Mouse (Mus musculus) lung, postnatal 14 days (tissue): ENCODE measurements around the gene Sox12.
"Not testable (repeated sequence)": the region's sequence is repeated elsewhere in the genome, so short reads cannot be mapped to it uniquely, and the experiment has no call there.

Experiments
- DNase-seq: peaks from one replicate; pipeline ENCODE4 v3.0.0; 2021

The Sox12 gene

GRCm38 (mm10) chr2:152397680-152398435, at the start of gene Sox12:
Sox12 (minus strand) TSS chr2:152398063.
- DNase-seq: peak; percentile 99

DNA sequence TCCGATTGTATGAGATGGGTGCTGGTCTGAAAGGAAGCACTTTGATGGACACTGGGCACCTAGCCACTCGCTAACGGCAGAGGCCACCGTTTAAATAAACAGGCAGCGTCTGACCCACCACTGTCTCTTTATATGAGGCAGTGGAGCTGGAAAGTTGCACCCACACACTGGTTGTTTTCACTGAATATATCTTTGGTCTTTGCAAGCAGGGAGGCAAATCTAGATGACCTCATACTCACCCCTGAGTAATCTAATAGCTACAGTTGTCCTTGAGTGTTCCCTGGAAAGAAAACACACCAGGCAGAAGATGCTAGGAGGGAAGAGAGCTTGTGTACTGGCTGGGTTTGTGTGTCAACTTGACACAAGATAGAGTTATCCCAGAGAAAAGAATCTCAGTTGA, 49.6 kb upstream of the Sox12 start:
- no peak for DNase-seq

GRCm38 (mm10) chr2:152446642-152447041, 48.8 kb upstream of the Sox12 start:
- no peak for DNase-seq

- DNase-seq: no peak
These were observed 45.4 kb upstream of the Sox12 start for GRCm38 (mm10) chr2:152443281-152443680.

DNA sequence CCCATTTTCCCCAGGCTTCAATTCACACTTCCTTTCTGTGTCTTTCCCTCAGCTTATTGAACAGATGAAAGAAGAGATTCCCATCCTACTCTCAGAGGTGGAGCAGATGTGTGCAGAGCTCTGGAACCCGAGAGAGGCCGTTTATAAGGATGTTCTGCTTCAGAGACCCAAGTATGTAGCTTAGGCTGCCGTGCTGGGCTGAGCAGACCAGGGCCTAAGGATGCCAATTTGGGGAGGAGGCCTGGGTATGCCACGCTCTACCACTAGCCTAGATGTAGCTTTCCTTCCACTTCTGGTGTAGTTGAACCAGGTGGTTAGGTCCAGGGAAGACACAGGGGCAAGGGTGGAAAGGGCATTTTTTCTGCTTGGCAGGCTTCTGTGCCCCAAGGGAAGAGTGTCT, 44.5 kb upstream of the Sox12 start:
- DNase-seq: no peak

DNA sequence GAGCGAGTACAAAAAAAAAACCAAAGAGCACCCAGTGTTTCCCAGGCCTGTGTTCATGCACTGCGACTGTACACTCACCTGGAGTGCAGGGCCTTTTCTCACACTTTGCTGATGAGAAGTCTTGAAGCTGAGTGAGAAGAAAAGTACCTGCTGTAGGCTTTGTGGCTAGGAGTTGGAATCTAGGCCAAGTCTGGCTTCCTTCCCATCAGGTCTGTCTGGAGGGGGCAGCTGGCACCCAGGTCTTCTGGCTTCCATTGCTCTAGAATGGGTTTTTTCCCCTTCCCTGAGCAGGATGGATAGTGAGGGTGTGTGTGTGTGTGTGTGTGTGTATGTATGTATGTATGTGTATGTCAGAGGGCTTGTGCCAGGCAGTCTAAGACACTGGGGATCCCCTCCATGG, 42.0 kb upstream of the Sox12 start:
- DNase-seq: no peak

DNA sequence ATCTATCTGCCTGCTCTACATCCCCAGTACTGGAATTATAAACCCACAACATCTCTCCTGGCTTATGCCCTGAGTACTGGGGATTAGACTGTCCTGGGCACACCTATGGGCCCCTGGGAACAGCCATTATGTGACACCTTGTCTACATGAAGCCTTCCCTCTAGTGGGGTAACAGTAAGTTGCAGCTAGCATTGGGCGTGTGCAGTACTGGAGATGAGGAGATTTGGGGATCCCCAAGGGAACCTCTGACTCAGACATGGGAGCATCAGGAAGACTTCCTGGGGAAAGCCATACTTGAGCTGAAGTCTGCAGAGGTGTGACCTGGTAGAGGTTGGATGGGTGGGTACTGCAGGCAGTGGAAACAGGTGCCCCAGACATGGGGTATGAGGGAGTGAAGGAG, 41.1 kb upstream of the Sox12 start:
- no peak for DNase-seq

DNA sequence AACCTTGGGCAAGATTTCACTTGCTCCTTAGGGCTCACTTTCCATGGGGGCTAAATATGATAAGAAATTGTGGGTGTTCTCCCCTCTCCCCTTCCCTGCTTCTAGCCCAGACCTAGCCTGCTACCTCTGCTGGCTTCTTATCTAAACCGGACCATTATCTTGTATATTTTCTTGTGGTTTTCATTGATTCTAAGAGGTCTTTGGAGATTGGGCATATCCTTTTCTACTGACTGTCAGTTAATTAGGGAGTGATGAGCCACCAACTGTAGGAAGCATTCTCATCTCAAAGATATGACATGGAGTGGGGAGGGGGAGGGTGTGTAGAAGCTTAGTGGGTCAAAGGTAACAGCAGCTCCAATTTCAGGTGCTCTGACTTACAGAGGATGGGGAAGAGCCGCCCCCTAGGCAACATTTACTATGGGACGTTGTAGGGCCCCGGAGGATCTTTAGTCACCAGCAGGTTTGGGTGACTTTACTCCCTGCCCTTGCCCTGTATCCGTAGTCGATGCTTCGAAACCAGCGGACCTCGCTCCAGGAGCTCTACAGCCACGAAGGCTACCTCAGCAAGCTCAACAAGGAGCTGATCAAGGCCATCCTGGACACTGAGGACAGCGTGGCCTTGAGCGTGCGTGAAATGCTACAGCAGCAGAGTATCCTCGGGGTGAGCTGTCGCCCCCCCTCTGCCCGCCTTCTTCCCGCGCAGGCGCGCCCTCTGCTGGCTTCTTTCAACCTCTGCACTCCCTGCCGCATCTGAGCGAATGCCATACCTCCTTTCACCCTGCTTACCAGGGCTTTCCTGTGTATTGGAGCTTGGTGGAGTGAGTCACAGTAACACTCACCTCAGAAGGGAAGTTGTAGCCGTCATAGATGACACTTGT, 39.4 kb upstream of the Sox12 start:
- peak; percentile 89 for DNase-seq

DNA sequence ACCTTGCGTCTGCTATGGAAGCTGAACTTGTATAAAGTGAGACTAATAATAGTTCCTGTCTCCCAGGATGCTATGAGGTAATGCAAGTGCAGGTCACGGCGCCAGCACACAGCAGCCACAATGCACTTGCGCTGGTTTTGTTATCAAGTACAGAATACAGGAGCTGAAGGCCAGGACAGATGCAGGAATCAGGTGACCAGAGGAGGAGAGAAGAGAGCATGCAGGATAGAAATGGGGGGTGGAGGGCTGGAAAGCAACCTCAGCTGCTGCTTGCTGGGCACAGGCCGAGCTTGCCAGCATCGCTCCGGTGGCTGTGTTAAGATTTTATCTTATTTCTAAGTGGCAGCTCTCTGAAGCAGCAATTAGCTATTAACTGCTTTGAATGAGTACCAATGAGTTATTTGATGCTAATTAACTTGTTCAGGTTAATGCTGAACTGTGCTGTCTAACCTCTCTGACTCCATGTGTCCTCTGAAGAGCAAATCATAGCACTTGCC, 38.6 kb upstream of the Sox12 start:
- DNase-seq: no peak

- not testable (repeated sequence) for DNase-seq
These were observed 30.6 kb upstream of the Sox12 start for GRCm38 (mm10) chr2:152428481-152428880.

- DNase-seq: no peak
These were observed 29.6 kb upstream of the Sox12 start for GRCm38 (mm10) chr2:152427493-152427892.

- DNase-seq: no peak
These were observed 17.9 kb upstream of the Sox12 start for GRCm38 (mm10) chr2:152415786-152416185.

DNA sequence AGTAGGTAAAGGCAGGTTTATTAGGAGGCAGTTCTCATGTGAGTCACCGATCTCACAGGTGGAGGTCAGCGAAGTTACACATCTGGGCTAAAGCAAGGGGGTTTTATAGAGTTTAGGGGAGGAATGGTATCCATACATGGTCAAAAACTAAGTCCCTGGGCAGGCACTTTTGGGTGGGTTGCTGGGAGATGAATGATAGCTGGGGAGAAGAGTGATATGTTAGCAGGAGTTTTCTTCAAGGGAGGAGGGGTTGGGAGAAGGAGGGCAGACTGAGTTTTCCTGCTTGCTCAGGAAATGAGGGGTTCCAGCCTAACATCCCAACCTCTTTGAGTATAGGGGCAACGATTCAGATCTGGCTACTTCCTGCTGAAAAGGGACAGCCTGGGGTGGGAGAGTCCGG, 17.4 kb upstream of the Sox12 start, which contains the start of gene 6820408C15Rik:
Gene 6820408C15Rik (plus strand): TSS at position 301 of the 400 bp plus-strand sequence.
- DNase-seq: no peak

DNA sequence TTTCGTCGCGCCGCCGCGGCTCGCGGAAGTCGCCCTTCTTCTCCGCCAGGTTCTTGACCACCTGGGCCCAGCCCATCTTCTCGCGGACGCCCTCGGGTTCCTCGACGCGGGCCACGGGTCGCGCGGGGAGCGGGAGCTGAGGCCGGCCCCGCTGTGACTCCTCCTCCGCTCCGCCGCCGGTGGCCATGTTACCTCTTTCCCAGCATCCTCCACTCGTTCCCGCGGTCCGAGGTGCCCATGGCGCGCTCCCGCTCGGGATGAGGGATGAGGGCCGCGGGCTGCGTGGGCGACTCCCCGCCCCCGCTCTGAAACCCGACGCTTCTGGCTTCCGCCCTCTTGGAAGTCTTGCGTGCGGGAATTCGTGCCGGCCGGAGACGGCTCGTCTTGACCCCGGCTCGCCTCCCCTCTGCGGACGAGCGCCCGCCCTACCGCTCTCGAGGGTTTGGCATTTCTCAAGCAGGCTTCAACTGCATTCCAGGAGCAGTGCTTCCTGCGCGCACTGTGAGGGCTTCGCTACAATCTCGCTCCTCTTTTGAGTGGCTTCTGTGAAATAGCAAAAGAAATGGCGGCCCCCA, 16.8 kb upstream of the Sox12 start, which contains the start of gene Zcchc3:
Gene Zcchc3 (minus strand): TSS at position 437 of the 575 bp plus-strand sequence.
- peak; percentile 85 for DNase-seq

- peak; percentile 23 for DNase-seq
These were observed 16.1 kb upstream of the Sox12 start for GRCm38 (mm10) chr2:152413765-152414584.

DNA sequence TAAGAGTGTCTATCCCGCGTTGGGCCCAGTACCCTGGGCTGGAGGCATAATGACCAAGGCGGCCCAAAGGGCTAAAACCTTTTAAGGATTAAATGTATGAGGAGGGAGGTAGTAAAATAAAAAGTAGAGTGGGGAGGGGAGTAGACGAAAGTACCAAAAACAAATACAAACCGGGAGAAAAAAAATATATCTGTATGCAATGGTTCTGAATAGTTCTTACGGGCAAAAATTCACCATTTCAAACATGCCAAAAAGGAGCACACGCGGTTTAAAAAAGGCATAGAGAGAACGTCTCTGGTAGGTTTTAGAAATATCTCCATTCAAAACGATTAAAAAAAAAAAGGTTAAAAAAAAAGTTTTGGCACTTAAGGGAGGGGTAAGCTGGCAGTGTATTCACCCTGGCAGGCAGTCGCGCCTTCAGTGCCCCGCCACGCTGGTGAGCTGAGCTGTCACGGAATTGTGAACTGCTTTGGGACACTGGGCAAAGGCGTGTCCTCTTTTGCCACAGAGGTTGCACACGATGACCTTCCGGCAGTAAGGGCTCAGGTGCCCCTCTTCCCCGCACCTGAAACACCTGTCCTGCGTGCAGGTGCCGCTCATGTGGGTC, 15.4 kb upstream of the Sox12 start:
- DNase-seq: no peak

GRCm38 (mm10) chr2:152412526-152413157, 14.8 kb upstream of the Sox12 start:
- DNase-seq: no peak

DNA sequence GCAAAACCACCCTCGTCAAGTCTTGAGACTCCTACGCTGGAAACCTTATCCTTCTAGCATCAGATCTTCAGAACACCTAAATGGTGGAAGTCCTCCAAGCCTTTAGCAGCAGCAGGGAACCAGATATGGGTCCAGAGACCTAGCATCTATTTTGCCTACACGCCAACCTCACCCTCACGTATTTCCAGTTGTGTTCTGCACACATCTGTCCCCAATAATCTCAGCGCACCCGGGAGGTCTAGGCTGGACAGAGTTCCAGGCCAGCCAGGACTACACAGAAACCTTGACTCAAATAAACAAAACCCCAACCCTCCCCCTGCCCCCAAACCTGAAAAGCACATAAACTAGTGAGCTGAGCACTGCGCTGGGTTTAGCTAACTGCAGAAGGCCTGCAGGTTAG, 13.6 kb upstream of the Sox12 start:
- DNase-seq: no peak

- peak; percentile 79 for DNase-seq
These were observed 13.1 kb upstream of the Sox12 start for GRCm38 (mm10) chr2:152410971-152411371.

DNA sequence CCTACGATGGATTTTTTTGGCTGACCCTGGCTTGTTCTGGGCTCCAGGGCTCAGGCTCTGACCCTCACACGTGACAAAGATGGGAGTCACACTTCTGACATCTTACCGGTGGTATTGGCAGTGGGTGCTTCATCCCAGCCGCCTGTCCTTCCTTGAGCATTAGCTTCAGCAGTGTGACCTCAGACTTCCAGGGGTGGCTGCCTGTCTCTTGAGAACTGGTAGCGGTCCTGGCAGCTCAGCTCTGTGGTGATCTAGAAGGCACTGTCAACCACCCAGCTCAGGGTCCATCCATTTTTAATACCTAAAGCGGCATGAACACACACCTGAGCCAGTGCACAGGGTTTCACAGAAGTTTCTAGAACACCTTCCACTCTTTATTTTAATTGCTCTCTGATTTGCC, 11.9 kb upstream of the Sox12 start:
- DNase-seq: no peak

DNA sequence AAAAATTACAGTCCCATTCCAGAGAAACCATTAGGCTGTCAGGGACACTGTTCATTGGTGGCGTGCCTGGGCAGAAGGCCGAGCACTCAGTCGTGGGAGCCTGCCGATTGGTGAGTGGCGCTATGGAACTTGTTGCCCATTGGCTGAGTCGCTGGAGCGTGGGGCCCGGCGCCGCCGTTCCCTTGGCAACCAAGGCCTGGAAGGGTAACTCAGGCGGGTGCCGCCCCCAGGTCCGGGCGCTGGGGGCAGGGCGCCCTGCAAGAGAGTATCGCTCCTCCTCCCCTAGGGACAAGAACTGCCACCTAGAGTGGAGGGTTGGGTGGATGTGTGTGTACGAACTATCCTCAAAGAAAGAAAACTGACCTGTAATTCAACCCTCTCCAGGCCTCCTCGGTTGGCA, 8.3 kb upstream of the Sox12 start:
- peak; percentile 95 for DNase-seq
